Mouse (Mus musculus) embryo, embryonic 10.5 days (tissue): ENCODE measurements around the gene 6030498E09Rik.

Experiments
- DNase-seq: peaks from one replicate; pipeline ENCODE4 v3.0.0-alpha.2; 2015; ENCODE audit warnings: low spot score

Gene 6030498E09Rik

GRCm38 (mm10) chrX:38772478-38772877, at the start of gene 6030498E09Rik:
Gene 6030498E09Rik, plus strand, starts transcription at chrX:38772671.
- no peak for DNase-seq

- no peak for DNase-seq
Measured at GRCm38 (mm10) chrX:38730081-38730480, 42.4 kb upstream of the 6030498E09Rik start.

GRCm38 (mm10) chrX:38730639-38731038, 41.8 kb upstream of the 6030498E09Rik start:
- DNase-seq: peak; percentile 26

- DNase-seq: no peak
Measured at GRCm38 (mm10) chrX:38733683-38734082, 38.8 kb upstream of the 6030498E09Rik start.

GRCm38 (mm10) chrX:38734916-38735880, 37.3 kb upstream of the 6030498E09Rik start:
- peak; percentile 17 for DNase-seq

GRCm38 (mm10) chrX:38771453-38771852, 1.0 kb upstream of the 6030498E09Rik start:
- peak; percentile 7 for DNase-seq

DNA sequence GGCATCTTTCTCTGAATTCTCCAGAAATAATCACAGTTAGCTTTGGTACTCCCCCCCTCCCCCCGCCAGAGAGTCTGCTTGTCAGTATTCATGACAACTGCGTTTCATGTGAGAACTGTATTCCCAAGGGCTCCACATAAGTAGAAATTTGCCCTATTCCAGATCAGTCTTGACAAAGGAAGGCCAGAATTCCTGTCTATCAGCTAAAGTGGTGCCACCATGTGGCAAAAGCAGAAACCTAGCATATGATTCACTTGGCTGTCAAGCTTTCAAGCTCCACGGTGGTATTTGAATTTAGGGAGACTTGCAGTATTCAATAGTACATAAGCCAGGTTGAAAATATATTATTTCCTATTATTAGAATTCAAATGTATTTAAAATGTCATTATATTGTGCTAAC, 585 bp upstream of the 6030498E09Rik start:
- peak; percentile 51 for DNase-seq

GRCm38 (mm10) chrX:38794373-38794772, 21.9 kb downstream of the 6030498E09Rik start:
- DNase-seq: no peak

DNA sequence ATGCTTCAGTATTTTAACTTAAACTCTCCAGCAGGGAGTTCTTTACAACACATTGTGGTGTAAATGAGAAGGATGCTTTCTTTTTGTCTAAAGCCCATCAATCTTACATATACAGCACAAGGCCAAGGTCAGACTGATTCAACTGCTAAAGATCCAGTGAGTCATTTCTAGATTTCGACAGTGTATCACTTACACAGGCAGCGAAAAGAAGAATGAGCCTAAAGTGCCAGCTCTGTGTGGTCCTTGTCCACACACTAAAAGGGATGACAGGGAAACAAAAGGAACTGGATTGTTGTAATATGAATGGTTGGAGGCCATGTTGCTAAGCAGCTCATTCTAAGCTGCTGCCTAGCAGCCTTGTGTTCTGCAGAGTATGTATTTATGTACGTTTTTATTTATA, 41.5 kb downstream of the 6030498E09Rik start:
- DNase-seq: peak; percentile 31

GRCm38 (mm10) chrX:38816841-38817240, 44.4 kb downstream of the 6030498E09Rik start:
- no peak for DNase-seq

DNA sequence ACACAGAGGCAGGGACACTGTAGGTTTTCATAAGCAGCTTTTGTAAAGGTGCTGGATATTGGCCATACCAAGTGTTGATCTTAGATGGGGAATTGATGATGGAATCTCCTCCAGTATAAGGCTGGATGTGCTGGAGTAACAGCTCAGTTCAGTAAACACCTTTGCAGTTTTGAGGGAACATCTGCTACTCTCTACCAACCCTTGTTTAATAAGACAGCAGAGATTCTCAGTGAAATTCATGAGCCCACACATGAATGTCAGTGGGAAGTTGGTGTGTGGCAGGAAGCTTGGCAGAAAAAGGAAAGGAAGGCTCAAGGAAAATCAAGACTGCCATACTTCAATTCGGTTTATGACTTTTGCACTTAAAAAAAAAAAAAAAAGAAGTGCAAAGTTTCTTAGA, 186.1 kb downstream of the 6030498E09Rik start:
- no peak for DNase-seq

DNA sequence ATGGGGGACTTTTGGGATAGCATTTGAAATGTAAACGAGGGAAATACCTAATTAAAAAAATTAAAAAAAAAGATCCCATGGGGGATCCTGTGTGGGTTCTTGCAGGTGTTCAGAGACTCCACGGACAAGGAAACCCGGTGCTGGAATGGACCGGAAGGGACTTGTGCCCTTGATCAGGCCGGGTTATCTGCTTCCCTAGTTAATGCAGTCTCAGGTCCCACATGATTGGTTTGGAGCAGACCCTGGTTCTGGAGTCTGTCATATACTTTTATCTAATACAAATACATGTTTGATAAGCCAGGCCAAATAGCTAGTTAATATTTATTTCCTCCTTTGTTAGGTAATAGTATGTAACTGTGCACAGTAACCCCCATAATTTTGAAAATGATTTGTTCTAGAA, 223.8 kb downstream of the 6030498E09Rik start:
- DNase-seq: no peak
